Mouse (Mus musculus) macrophage (primary cell): ENCODE measurements at regions not wholly inside any gene's neighbourhood (a gene's known extent, or its start where the extent isn't known, plus 50 kb on each side); places are given as distances from the start of the nearest gene placed in this dataset.
"Not testable (repeated sequence)": the region's sequence is repeated elsewhere in the genome, so short reads cannot be mapped to it uniquely, and the experiment has no call there.

Experiments
- H3K27ac ChIP-seq: fragments of 350-480 bp; formaldehyde crosslinking; 2 replicates; pipeline ENCODE4 v1.9.0; 2021
- H3K36me3 ChIP-seq: fragments of 350-480 bp; formaldehyde crosslinking; 2 replicates; pipeline ENCODE4 v1.9.0; 2021; ENCODE audit errors: inconsistent target
- H3K4me3 ChIP-seq: fragments of 350-480 bp; formaldehyde crosslinking; 2 replicates; pipeline ENCODE4 v1.9.0; 2021; ENCODE audit errors: inconsistent target
- H3K79me2 ChIP-seq: fragments of 350-480 bp; formaldehyde crosslinking; 2 replicates; pipeline ENCODE4 v1.9.0; 2021; ENCODE audit errors: inconsistent target
- WGBS: methylation state at CpG from one replicate; pipeline ENCODE4 v1.1.7; 2026; ENCODE audit warnings: inconsistent platforms; ENCODE audit not compliant: missing documents; 5-methylcytosine and 5-hydroxymethylcytosine counted together

DNA sequence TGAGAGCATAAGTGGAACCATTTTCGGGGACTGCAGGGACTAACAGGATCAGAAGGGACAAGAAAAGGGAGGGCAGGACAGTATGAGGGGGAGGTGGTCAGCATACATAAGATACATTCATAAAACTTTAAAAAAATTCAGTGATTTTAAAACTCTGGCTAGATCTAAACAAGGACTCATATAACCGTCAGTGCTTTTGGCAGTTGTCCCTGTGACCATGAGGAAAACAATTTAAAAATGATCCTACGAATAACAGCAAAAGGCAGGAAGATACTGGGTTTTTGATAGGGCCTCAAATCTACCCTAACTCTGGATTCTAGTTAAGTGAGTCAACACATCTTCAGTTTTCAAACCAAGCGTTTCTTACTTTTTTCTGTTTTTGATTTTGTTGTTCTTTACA is 106.9 kb upstream of the Eif4g2 start:
- Histone ChIP-seq H3K79me2 (no peaks in the 10 kb centered on the region), H3K4me3 (no peak overlapping the region), H3K36me3 (no peaks in the 10 kb centered on the region), H3K27ac (no peak overlapping the region)
- WGBS, result 90% methylated on average over 4 of the region's 4 CpGs

DNA sequence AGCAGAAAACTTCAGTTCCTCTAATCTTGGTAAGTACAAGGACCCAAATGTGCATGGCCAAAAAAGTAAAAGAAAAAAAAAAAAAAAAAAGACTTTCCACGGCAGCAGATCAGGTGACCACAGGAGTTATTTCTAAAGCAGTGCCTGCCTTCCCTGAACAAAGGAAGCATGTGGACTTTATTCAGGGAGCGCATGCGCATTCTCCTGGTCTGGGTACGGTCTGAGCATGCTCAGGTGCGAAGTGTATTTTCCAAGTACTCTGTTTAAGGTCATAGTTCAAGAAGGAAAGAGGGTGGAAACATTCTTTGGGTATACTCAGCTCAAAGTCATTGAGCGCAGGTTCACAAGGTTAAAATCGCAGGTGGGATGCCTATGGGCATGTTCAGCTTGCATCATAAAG is 103.1 kb upstream of the Eif4g2 start:
- 90% methylated on average over 7 of the region's 7 CpGs for WGBS
- no peak overlapping the region for H3K4me3 ChIP-seq
- no peaks in the 10 kb centered on the region for H3K36me3 ChIP-seq
- no peaks in the 10 kb centered on the region for H3K79me2 ChIP-seq
- no peak overlapping the region for H3K27ac ChIP-seq

DNA sequence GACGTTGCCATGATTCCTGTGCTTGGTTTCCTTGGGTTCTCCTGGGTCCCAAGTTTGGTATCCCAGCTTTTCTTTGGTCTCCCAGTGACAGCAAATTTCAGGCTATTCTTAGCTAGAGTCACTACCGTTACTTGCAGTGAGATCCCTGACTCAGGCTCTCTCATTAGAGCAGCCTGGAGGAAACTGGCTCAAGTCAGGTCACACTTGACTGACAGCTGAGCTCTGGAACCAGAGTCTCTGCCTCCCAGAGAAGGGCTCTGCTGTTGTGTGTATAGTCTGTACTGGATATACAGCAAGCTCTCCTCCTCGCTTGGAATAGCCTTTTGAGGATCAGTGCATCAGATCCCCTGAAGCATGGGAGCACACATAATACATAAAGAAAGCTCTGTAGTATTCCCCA is 100.7 kb upstream of the Eif4g2 start:
- 80% methylated on average over 3 of the region's 3 CpGs for WGBS

GRCm38 (mm10) chr7:111182319-111182718 is 99.5 kb upstream of the Eif4g2 start:
- Histone ChIP-seq H3K27ac (no peak overlapping the region), H3K4me3 (no peak overlapping the region), H3K36me3 (no peaks in the 10 kb centered on the region), H3K79me2 (no peaks in the 10 kb centered on the region)
- WGBS, result 80% methylated on average over 3 of the region's 3 CpGs

More for the DNA sequence above, 100.7 kb upstream of the Eif4g2 start:
- Histone ChIP-seq H3K4me3 (no peak overlapping the region), H3K27ac (no peak overlapping the region), H3K36me3 (no peaks in the 10 kb centered on the region), H3K79me2 (no peaks in the 10 kb centered on the region)

DNA sequence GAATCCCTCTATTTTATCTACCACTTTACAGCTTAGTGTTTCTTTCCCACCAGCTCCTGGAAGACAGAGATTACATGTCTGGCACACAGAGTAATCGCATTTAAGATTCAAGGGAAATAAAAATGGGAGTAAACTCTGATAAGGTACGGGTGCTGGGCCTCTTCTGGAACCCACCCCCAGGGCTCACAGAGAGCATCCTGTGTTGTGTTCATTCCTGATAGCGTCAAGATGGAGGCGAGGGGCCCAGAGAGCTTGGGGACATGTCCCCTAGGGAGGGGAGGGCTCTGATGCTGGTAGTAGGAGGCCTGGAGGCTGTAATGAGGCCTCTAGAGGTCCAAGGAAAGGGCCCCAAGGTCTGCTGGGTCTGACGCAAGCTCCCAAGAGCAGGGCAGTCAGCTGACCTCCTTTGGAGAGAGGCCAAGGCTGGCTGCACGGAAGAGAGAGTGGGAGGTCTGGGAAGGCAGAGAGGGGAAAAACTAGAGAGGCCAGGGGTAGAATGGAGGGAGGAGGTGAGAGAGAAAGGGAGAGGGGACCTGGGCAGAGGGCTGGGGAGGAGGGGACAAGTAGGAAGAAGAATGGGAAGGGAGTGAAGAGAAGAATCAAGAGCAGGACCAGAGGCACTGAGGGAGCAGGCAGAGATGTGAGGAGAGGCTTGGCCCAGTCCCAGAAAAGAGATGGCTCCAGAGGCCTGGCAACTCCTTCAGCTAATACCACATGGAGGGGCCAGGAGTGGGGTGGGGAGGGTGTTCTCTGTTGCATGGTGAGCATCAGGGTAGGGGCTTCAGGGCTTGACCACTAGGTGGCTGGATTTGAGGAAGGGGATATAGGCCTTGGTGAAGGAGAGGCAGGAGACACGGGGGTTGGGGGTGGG is 96.8 kb upstream of the Eif4g2 start:
- no peaks in the 10 kb centered on the region for H3K79me2 ChIP-seq
- WGBS, result 60% methylated on average over 7 of the region's 7 CpGs
- peak overlapping the region; percentile 27; the same call in 1 of the 2 replicates for H3K27ac ChIP-seq
- H3K4me3 ChIP-seq, result no peak overlapping the region
- H3K36me3 ChIP-seq, result no peaks in the 10 kb centered on the region

DNA sequence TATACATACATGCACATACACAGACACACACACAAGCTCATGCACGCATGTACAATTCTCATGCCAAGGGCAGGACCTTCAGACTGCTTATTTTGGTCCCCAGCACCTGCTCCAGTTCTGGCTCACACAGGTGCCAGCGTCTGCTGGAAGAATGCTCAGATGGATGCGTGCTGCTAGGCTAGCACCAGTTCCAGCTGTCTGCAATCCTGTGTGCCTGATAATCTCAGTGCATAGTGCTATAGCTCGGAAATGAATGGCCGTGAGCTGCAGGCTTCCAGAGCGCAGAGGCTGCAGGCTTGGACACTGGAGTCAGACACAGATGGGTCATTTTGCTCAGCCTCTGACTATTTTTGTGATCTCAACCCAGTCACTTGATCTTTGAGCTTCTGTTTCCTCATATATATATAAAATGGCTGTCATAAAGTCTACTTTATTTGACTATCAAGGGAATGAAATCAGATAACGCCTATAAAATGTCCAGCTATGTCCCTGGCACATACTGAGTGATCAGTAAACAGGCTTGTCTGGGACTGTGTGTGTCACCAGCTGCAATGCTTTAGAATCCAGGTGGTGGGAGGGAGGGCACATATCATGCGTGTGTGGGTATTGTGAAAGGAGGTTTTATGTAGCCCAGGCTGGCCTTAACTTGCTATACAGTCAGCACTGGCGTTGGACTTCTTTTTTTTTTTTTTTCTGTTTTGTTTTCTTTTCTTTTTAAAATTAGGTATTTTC is 91.7 kb upstream of the Eif4g2 start:
- WGBS, result 93% methylated on average over 8 of the region's 9 CpGs
- no peaks in the 10 kb centered on the region for H3K79me2 ChIP-seq
- no peaks in the 10 kb centered on the region for H3K36me3 ChIP-seq
- no peak overlapping the region for H3K27ac ChIP-seq
- H3K4me3 ChIP-seq, result no peak overlapping the region

- no peak overlapping the region for H3K4me3 ChIP-seq
- no peaks in the 10 kb centered on the region for H3K36me3 ChIP-seq
- WGBS, result 85% methylated on average over 2 of the region's 2 CpGs
- H3K27ac ChIP-seq, result no peak overlapping the region
- H3K79me2 ChIP-seq, result no peaks in the 10 kb centered on the region
Measured at GRCm38 (mm10) chr7:111172061-111172460, 89.2 kb upstream of the Eif4g2 start.

DNA sequence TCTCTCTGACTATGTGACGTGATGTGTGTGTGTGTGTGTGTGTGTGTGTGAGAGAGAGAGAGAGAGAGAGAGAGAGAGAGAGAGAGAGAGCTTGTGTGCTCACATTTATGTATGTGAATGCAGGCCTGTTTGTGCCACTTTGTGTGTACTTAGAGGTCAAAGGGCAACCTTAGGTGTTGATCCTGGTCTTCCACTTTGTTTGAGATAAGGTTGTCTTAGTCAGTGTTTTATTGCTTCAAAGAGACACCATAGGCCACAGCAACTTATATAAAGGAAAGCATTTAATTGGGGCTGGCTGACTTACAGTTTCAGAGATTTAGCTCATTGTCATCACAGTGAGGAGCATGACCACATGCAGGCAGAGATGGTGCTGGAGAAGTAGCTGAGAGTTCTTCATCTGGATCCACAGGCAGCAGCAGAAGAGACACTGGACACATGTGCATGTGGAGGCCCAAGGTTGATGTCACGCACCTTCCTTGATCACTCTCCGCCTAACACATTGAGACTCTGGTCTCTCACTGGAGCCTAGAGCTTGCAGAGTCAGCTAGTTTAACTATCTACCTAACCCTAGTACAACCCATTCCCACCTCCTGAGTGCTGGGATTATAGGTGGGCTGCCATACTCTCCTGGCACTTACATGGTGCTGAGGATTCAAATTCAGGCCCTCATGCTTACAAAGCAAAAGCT is 85.9 kb upstream of the Eif4g2 start:
- H3K27ac ChIP-seq, H3K4me3 ChIP-seq, H3K79me2 ChIP-seq, H3K36me3 ChIP-seq: not testable (repeated sequence)
- WGBS, result 97% methylated on average over 3 of the region's 3 CpGs

GRCm38 (mm10) chr7:111164994-111165393 is 82.2 kb upstream of the Eif4g2 start:
- H3K36me3 ChIP-seq, result no peaks in the 10 kb centered on the region
- 88% methylated on average over 3 of the region's 3 CpGs for WGBS
- peak overlapping the region; percentile 59 for H3K27ac ChIP-seq

DNA sequence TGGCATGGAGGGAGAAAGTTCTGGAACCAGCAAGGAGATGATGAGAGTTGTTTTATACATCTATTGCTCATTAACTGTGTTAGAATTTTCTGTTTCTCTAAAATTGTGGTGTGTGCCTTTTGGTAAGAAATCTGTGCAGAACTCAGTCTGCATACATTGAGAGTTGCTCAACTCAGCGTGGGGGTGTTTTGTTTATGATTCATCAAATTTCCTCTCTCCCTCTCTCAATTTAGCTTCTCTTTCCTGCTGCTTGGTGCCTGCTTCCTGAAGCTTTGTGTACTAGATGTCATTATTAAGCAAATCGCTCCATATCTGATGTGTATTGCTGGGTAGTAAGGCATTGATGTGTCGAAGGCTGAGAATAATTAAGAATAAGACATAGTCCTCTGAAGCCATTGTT is 81.4 kb upstream of the Eif4g2 start:
- H3K27ac ChIP-seq, result peak overlapping the region; percentile 59
- H3K36me3 ChIP-seq, result no peaks in the 10 kb centered on the region
- H3K79me2 ChIP-seq, result no peaks in the 10 kb centered on the region
- WGBS, result 35% methylated on average over 3 of the region's 3 CpGs
- no peak overlapping the region for H3K4me3 ChIP-seq

More at GRCm38 (mm10) chr7:111164994-111165393, 82.2 kb upstream of the Eif4g2 start:
- H3K4me3 ChIP-seq, result no peak overlapping the region
- no peaks in the 10 kb centered on the region for H3K79me2 ChIP-seq

DNA sequence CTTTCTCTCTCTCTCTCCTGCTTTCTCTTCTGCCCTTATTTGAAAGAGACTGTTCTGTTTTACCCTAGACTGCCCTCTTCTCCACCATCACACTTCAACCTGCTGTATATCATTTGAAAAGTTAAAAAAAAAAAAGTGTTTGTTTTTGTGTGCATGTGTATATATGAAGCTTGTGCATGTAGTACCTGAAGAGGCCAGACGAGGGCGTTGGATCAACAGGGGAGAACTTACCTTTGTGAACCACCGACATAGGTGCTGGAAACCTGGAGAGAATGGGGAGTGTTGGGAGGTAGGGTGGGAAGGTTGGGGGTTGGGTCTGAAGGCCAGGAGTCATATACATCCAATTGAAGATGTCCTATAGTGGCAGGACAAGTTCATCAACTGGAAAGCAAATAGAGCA is 81.0 kb upstream of the Eif4g2 start:
- no peaks in the 10 kb centered on the region for H3K36me3 ChIP-seq
- H3K4me3 ChIP-seq, result no peak overlapping the region
- H3K27ac ChIP-seq, result peak overlapping the region; percentile 59
- no peaks in the 10 kb centered on the region for H3K79me2 ChIP-seq
- WGBS, result 49% methylated on average over 3 of the region's 3 CpGs

- 90% methylated on average over 8 of the region's 8 CpGs for WGBS
Measured at GRCm38 (mm10) chr7:111163321-111163720, 80.5 kb upstream of the Eif4g2 start.

GRCm38 (mm10) chr7:111158791-111159286 is 76.0 kb upstream of the Eif4g2 start:
- 69% methylated on average over 6 of the region's 6 CpGs for WGBS
- Histone ChIP-seq H3K4me3 (no peak overlapping the region), H3K36me3 (no peaks in the 10 kb centered on the region), H3K27ac (0 out of 2 replicates have a peak overlapping the region, but pooled peaks have one; percentile 10), H3K79me2 (no peaks in the 10 kb centered on the region)

More at GRCm38 (mm10) chr7:111163321-111163720, 80.5 kb upstream of the Eif4g2 start:
- peak overlapping the region; percentile 59 for H3K27ac ChIP-seq
- no peaks in the 10 kb centered on the region for H3K36me3 ChIP-seq
- no peak overlapping the region for H3K4me3 ChIP-seq
- H3K79me2 ChIP-seq, result no peaks in the 10 kb centered on the region

DNA sequence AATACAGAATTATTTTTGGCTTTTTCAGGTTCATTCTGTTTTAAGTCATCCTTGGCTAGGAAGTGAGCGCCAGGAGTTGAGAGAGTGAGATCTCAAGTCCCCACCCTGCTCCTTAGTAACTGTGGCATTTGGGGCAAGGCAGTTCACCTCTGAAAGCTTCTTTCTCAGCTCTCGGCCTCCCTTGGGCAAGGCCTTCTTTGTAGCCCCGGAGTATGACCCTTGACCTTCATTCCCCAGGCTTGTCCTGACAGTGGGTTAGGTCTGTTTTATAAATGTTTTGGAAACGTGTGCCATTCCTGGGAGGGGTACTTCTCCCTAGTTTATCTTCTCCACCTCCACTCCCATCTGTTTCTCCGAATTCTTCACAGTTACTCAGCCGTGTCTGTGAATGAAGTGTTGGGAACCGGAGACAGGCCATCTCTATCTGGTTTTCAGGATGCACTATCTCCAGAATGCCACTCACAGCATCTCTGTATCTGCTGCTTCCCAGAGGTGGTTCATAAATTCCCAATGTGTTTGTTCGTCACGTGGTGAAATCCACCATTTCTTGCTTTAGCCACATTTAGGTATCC is 75.0 kb upstream of the Eif4g2 start:
- WGBS, result 97% methylated on average over 9 of the region's 9 CpGs
- H3K27ac ChIP-seq, result peak overlapping the region; percentile 94
- H3K79me2 ChIP-seq, result no peaks in the 10 kb centered on the region
- no peaks in the 10 kb centered on the region for H3K36me3 ChIP-seq
- peak overlapping the region; percentile 16; the same call in 1 of the 2 replicates for H3K4me3 ChIP-seq
